Mouse (Mus musculus): Measurements from ENCODE around the gene Creb3l2. TPM values are rescaled to one million over a fixed set of nuclear protein-coding genes. Genes with fewer than 3 reads are reported as not detected.

The Creb3l2 gene
- polyA plus RNA-seq, 1 experiment from 2014 or later: 12.9 TPM

DNA sequence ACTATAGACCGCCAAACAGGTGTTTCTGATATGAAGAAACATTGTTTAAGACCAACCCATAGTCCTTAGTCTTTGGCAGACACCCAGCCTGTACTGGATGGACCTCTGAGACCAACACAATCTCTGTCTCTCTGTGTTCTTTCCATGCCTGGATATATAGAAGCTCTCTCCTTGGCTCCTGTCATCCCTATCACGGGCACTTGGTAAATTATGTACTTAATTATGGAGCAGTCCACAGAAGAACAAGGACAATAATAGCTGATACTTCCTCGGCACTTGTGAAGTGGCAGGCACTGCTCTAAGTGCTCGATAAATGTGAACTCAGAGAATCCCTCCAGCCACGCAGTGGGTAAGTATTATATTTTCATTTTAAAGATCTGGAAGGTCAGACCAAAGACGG is 72.2 kb downstream of the Creb3l2 start:
- peaks cover 6% of the 10 kb centered on the region; the same call in 1 of the 2 replicates for H3K36me3 ChIP-seq (ENCODE audit: control insufficient read depth, insufficient read depth, low read length)
- DNase-seq (ENCODE audit: low spot score) (no peak), ATAC-seq (replicated peaks; ENCODE audit: low FRiP score) (no peak)
- no peak overlapping the region for H3K9ac ChIP-seq (ENCODE audit: low read depth, low read length)
- no peak overlapping the region for H3K27ac ChIP-seq (ENCODE audit: low read depth, low read length)
- H3K9me3 ChIP-seq (ENCODE audit: control insufficient read depth, low read length): peaks cover 3% of the 10 kb centered on the region; the same call in 1 of the 2 replicates
- H3K27me3 ChIP-seq (replicated peaks; ENCODE audit: control insufficient read depth, insufficient read depth, low read length): no peaks in the 10 kb centered on the region
- H3K4me1 ChIP-seq (replicated peaks; ENCODE audit: control insufficient read depth, insufficient read depth, low read length): no peaks in the 10 kb centered on the region
- no peak overlapping the region for H3K4me2 ChIP-seq
- H3K4me3 ChIP-seq (ENCODE audit: low read depth, low read length): no peak overlapping the region
- WGBS: 77% methylated on average over 6 of the region's 6 CpGs

GRCm38 (mm10) chr6:37368281-37368680 is 73.7 kb downstream of the Creb3l2 start:
- DNase-seq (ENCODE audit: low spot score) (no peak), ATAC-seq (replicated peaks; ENCODE audit: low FRiP score) (no peak)
- Histone ChIP-seq H3K4me3 (ENCODE audit: low read depth, low read length) (no peak overlapping the region), H3K4me1 (replicated peaks; ENCODE audit: control insufficient read depth, insufficient read depth, low read length) (no peaks in the 10 kb centered on the region), H3K36me3 (ENCODE audit: control insufficient read depth, insufficient read depth, low read length) (peaks cover 3% of the 10 kb centered on the region; the same call in 1 of the 2 replicates), H3K9me3 (ENCODE audit: control insufficient read depth, low read length) (peaks cover 3% of the 10 kb centered on the region; the same call in 1 of the 2 replicates), H3K27ac (ENCODE audit: low read depth, low read length) (no peak overlapping the region), H3K27me3 (replicated peaks; ENCODE audit: control insufficient read depth, insufficient read depth, low read length) (no peaks in the 10 kb centered on the region), H3K9ac (ENCODE audit: low read depth, low read length) (no peak overlapping the region), H3K4me2 (no peak overlapping the region)
- WGBS: 68% methylated on average over 13 of the region's 13 CpGs

DNA sequence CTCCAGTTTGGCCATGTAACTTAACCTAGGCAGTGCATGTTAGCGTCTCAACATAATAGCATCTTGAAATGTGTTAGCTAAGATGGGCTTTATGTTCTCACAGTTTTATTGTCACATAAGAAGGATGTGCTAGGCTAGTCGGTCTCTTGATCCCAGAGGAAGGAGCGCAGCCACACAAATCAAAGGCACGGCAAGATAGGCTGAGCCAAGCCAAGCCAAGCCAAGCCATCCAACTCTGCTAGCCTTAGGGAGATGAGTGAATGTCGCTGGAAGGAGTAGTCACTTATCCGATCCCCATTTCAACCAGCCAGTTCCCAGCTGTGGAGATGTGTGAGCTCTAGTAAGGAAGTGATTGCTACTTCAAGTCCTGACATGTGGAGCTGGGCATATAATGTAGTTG is 75.0 kb downstream of the Creb3l2 start:
- Histone ChIP-seq H3K4me2 (no peak overlapping the region), H3K4me1 (replicated peaks; ENCODE audit: control insufficient read depth, insufficient read depth, low read length) (no peaks in the 10 kb centered on the region), H3K9ac (ENCODE audit: low read depth, low read length) (no peak overlapping the region), H3K36me3 (ENCODE audit: control insufficient read depth, insufficient read depth, low read length) (peaks cover 4% of the 10 kb centered on the region; the same call in 1 of the 2 replicates), H3K9me3 (ENCODE audit: control insufficient read depth, low read length) (peaks cover 3% of the 10 kb centered on the region; the same call in 1 of the 2 replicates), H3K4me3 (ENCODE audit: low read depth, low read length) (no peak overlapping the region), H3K27ac (ENCODE audit: low read depth, low read length) (no peak overlapping the region), H3K27me3 (replicated peaks; ENCODE audit: control insufficient read depth, insufficient read depth, low read length) (no peaks in the 10 kb centered on the region)
- ATAC-seq (replicated peaks; ENCODE audit: low FRiP score) (no peak), DNase-seq (ENCODE audit: low spot score) (no peak)
- 91% methylated on average over 6 of the region's 6 CpGs for WGBS

DNA sequence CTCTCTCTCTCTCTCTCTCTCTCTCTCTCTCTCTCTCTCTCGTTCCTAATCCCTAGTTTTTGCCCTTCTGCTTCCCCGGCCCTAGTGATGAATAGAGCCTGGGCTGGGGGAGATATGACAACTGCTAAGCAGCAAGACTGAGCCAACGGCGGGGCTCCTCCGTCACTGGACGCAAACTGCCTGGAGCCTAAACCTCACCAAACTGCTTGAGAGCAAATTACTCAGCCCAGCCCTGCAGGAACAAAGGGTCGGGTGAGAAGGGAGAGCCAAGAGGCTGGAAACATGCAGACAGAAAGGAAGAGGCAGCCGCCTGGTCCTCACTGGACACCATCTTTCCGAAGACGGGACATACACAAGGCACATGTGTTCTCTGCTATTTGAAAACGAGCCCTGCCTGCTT is 76.8 kb downstream of the Creb3l2 start:
- H3K27ac ChIP-seq (ENCODE audit: low read depth, low read length): no peak overlapping the region

DNA sequence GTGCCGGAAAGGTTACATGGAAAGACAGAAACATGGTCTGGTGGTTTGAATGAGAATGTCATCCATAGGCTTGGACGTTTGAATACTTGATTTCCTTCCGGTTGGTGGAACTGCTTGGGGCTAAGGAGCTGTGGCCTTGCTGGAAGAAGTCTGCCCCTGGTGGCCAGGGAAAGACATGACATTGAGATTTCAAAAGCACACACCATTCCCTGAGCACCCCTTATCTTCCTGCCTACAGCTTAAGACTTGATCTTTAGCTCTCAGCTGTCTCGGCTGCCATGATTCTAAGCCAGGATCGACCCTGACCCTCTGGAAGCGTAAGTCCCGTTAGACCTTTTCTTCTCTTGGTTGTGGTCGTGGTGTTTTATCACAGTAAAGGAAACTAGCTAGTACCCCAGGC is 77.6 kb downstream of the Creb3l2 start:
- no peak overlapping the region for H3K4me2 ChIP-seq
- H3K9ac ChIP-seq (ENCODE audit: low read depth, low read length): no peak overlapping the region
- DNase-seq (ENCODE audit: low spot score): no peak
- 87% methylated on average over 8 of the region's 8 CpGs for WGBS
- no peak for ATAC-seq (replicated peaks; ENCODE audit: low FRiP score)
- no peak overlapping the region for H3K4me3 ChIP-seq (ENCODE audit: low read depth, low read length)
- peaks cover 6% of the 10 kb centered on the region; the same call in 1 of the 2 replicates for H3K36me3 ChIP-seq (ENCODE audit: control insufficient read depth, insufficient read depth, low read length)
- H3K27ac ChIP-seq (ENCODE audit: low read depth, low read length): no peak overlapping the region
- H3K4me1 ChIP-seq (replicated peaks; ENCODE audit: control insufficient read depth, insufficient read depth, low read length): no peaks in the 10 kb centered on the region
- no peaks in the 10 kb centered on the region for H3K9me3 ChIP-seq (ENCODE audit: control insufficient read depth, low read length)
- H3K27me3 ChIP-seq (replicated peaks; ENCODE audit: control insufficient read depth, insufficient read depth, low read length): no peaks in the 10 kb centered on the region

More for the DNA sequence above, 76.8 kb downstream of the Creb3l2 start:
- WGBS: 76% methylated on average over 11 of the region's 11 CpGs
- Histone ChIP-seq H3K4me2 (no peak overlapping the region), H3K27me3 (replicated peaks; ENCODE audit: control insufficient read depth, insufficient read depth, low read length) (no peaks in the 10 kb centered on the region), H3K36me3 (ENCODE audit: control insufficient read depth, insufficient read depth, low read length) (peaks cover 6% of the 10 kb centered on the region; the same call in 1 of the 2 replicates), H3K4me1 (replicated peaks; ENCODE audit: control insufficient read depth, insufficient read depth, low read length) (no peaks in the 10 kb centered on the region), H3K9ac (ENCODE audit: low read depth, low read length) (no peak overlapping the region), H3K4me3 (ENCODE audit: low read depth, low read length) (no peak overlapping the region), H3K9me3 (ENCODE audit: control insufficient read depth, low read length) (no peaks in the 10 kb centered on the region)
- DNase-seq (ENCODE audit: low spot score) (no peak), ATAC-seq (replicated peaks; ENCODE audit: low FRiP score) (no peak)

DNA sequence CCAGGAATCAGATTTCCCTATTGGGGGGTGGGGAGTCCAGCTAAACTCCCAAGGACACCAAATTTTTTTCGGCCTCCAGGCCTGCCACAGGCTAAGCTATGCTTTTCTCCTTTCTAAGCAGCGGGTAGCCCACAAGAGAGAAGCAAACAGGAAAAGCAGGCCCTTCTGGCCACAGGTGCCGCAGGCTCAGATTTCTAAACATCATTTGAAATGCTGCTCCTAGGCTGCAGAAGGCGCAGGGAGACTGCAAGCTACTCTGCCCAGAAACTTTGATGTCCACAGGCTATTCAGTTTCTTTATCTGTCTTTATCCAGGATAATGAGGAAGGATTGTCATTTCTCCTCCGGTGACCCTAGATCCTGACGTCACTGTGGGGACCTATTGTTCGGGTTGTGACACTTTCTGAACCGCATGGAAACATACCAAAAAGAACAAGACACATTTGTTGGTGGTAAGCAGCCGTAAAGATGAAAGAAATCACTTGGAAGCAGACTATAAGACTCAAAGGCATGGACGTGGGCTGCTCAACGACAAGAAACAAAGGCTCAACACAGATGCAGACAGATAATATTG is 81.0 kb downstream of the Creb3l2 start:
- no peak for DNase-seq (ENCODE audit: low spot score)
- Histone ChIP-seq H3K4me3 (ENCODE audit: low read depth, low read length) (no peak overlapping the region), H3K9ac (ENCODE audit: low read depth, low read length) (no peak overlapping the region), H3K9me3 (ENCODE audit: control insufficient read depth, low read length) (no peaks in the 10 kb centered on the region), H3K4me1 (replicated peaks; ENCODE audit: control insufficient read depth, insufficient read depth, low read length) (no peaks in the 10 kb centered on the region), H3K27me3 (replicated peaks; ENCODE audit: control insufficient read depth, insufficient read depth, low read length) (no peaks in the 10 kb centered on the region), H3K36me3 (ENCODE audit: control insufficient read depth, insufficient read depth, low read length) (peaks cover 13% of the 10 kb centered on the region; the same call in 1 of the 2 replicates), H3K4me2 (no peak overlapping the region), H3K27ac (ENCODE audit: low read depth, low read length) (no peak overlapping the region)
- no peak for ATAC-seq (replicated peaks; ENCODE audit: low FRiP score)
- WGBS: 65% methylated on average over 11 of the region's 11 CpGs

DNA sequence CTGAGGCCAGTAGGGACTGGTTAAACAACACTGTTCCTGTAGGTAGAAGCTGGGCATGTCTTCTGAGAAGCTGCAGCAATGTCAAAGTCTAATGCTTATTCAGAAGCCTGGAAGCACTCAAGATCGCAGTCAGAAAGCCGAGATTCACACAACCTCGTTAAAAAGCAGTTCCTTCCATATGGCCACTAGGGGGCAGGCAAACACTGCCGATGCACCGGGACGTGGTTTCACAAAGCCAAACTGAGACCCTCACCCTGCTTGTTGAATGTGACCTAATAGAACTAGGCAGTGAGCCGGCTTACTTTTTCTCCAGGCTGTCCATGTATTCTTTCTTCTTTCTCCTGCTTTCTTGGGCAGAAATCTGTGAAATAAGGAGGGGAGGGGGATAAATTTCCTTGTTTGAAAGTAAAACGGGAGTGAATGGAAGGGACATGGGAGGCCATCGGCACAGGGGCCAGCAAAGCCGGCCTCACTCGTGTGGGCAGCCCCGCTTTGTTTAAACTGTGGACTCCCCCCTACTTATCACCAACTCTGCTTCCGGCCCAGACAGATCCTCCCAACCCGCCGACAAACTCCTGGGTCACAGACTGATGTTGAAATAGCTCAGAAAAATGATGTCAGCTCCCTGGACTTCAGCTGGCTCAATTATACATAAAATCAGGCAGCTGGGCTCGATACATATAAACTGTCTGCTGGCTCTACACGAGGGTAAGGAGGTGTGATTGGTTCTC is 87.3 kb downstream of the Creb3l2 start:
- Histone ChIP-seq H3K27ac (ENCODE audit: low read depth, low read length) (peak overlapping the region; percentile 52), H3K4me3 (ENCODE audit: low read depth, low read length) (peak overlapping the region; percentile 20; the same call in 1 of the 2 replicates), H3K27me3 (replicated peaks; ENCODE audit: control insufficient read depth, insufficient read depth, low read length) (no peaks in the 10 kb centered on the region), H3K4me1 (replicated peaks; ENCODE audit: control insufficient read depth, insufficient read depth, low read length) (peaks cover 10% of the 10 kb centered on the region), H3K4me2 (peak overlapping the region; percentile 51), H3K9ac (ENCODE audit: low read depth, low read length) (peak overlapping the region; percentile 20; the same call in 1 of the 2 replicates), H3K36me3 (ENCODE audit: control insufficient read depth, insufficient read depth, low read length) (peaks cover 8% of the 10 kb centered on the region; the same call in 1 of the 2 replicates), H3K9me3 (ENCODE audit: control insufficient read depth, low read length) (no peaks in the 10 kb centered on the region)
- 16% methylated on average over 17 of the region's 17 CpGs for WGBS
- ATAC-seq (replicated peaks; ENCODE audit: low FRiP score) (peak; percentile 66), DNase-seq (ENCODE audit: low spot score) (peak; percentile 65)

GRCm38 (mm10) chr6:37353616-37354015 is 88.3 kb downstream of the Creb3l2 start:
- no peaks in the 10 kb centered on the region for H3K27me3 ChIP-seq (replicated peaks; ENCODE audit: control insufficient read depth, insufficient read depth, low read length)
- H3K9me3 ChIP-seq (ENCODE audit: control insufficient read depth, low read length): no peaks in the 10 kb centered on the region
- H3K9ac ChIP-seq (ENCODE audit: low read depth, low read length): no peak overlapping the region
- DNase-seq (ENCODE audit: low spot score) (no peak), ATAC-seq (replicated peaks; ENCODE audit: low FRiP score) (no peak)
- H3K27ac ChIP-seq (ENCODE audit: low read depth, low read length): no peak overlapping the region
- H3K4me2 ChIP-seq: no peak overlapping the region
- 61% methylated on average over 9 of the region's 9 CpGs for WGBS
- H3K4me1 ChIP-seq (replicated peaks; ENCODE audit: control insufficient read depth, insufficient read depth, low read length): peaks cover 10% of the 10 kb centered on the region
- H3K36me3 ChIP-seq (ENCODE audit: control insufficient read depth, insufficient read depth, low read length): peaks cover 8% of the 10 kb centered on the region
- H3K4me3 ChIP-seq (ENCODE audit: low read depth, low read length): no peak overlapping the region
